Mouse (Mus musculus): ENCODE measurements at regions not wholly inside any gene's neighbourhood (a gene's known extent, or its start where the extent isn't known, plus 50 kb on each side); places are given as distances from the start of the nearest gene placed in this dataset.

- DNase-seq (ENCODE audit: low read depth, low spot score) = no peak
- Histone ChIP-seq H3K36me3 (ENCODE audit: control insufficient read depth, insufficient read depth, low read length, poor library complexity, severe bottlenecking) (no peaks in the 10 kb centered on the region), H3K4me1 (ENCODE audit: control insufficient read depth in 2 of 2, insufficient read depth in 2 of 2, low read length in 2 of 2, poor library complexity in 1 of 2) (no peaks in the 10 kb centered on the region), H3K9ac (ENCODE audit: insufficient read depth, low read depth, low read length, poor library complexity, severe bottlenecking) (no peak overlapping the region), H3K4me3 (ENCODE audit: insufficient read depth in 1 of 2, low read depth in 1 of 2, low read length in 2 of 2, poor library complexity in 1 of 2, severe bottlenecking in 1 of 2) (no peak overlapping the region), H3K9me3 (ENCODE audit: control insufficient read depth, insufficient read depth, low read depth, low read length) (0 out of 2 replicates have a peak, but pooled peaks cover 2% of the 10 kb centered on the region), H3K27ac (ENCODE audit: insufficient read depth, low read depth, low read length, poor library complexity, severe bottlenecking) (no peak overlapping the region)
- in situ Hi-C loops (cut with MboI; ENCODE audit: low sequenced_read_pairs in 2 of 2, unreplicated experiment in 2 of 2) = no loop called here
- TF ChIP-seq MAFK (IDR thresholded peaks at IDR 0.05; ENCODE audit: insufficient read depth, low read depth, low read length) = no peak
- TF ChIP-seq ZC3H11A (IDR thresholded peaks at IDR 0.05; ENCODE audit: borderline replicate concordance, low read depth, low read length) = no peak
- no peak for TF ChIP-seq HCFC1 (IDR thresholded peaks at IDR 0.05; ENCODE audit: borderline replicate concordance, insufficient read depth, low read length)
- TF ChIP-seq CHD2 (IDR thresholded peaks at IDR 0.05; ENCODE audit: low read depth, low read length) = no peak
- TF ChIP-seq ZNF384 (IDR thresholded peaks at IDR 0.05; ENCODE audit: low read depth, low read length) = no peak
Observed at GRCm38 (mm10) chr1:108390497-108390896, 800.7 kb downstream of the Serpinb8 start.

GRCm38 (mm10) chr1:108439845-108440244, 850.0 kb downstream of the Serpinb8 start:
- Histone ChIP-seq H3K4me1 (ENCODE audit: control insufficient read depth in 2 of 2, insufficient read depth in 2 of 2, low read length in 2 of 2, poor library complexity in 1 of 2) (no peaks in the 10 kb centered on the region), H3K9me3 (ENCODE audit: control insufficient read depth, insufficient read depth, low read depth, low read length) (no peaks in the 10 kb centered on the region), H3K36me3 (ENCODE audit: control insufficient read depth, insufficient read depth, low read length, poor library complexity, severe bottlenecking) (no peaks in the 10 kb centered on the region), H3K9ac (ENCODE audit: insufficient read depth, low read depth, low read length, poor library complexity, severe bottlenecking) (no peak overlapping the region), H3K4me3 (ENCODE audit: insufficient read depth in 1 of 2, low read depth in 1 of 2, low read length in 2 of 2, poor library complexity in 1 of 2, severe bottlenecking in 1 of 2) (no peak overlapping the region), H3K27ac (ENCODE audit: insufficient read depth, low read depth, low read length, poor library complexity, severe bottlenecking) (no peak overlapping the region)
- no peak for TF ChIP-seq ZC3H11A (IDR thresholded peaks at IDR 0.05; ENCODE audit: borderline replicate concordance, low read depth, low read length)
- TF ChIP-seq ZNF384 (IDR thresholded peaks at IDR 0.05; ENCODE audit: low read depth, low read length) = no peak
- no peak for TF ChIP-seq MAFK (IDR thresholded peaks at IDR 0.05; ENCODE audit: insufficient read depth, low read depth, low read length)
- no peak for TF ChIP-seq HCFC1 (IDR thresholded peaks at IDR 0.05; ENCODE audit: borderline replicate concordance, insufficient read depth, low read length)
- no peak for TF ChIP-seq CHD2 (IDR thresholded peaks at IDR 0.05; ENCODE audit: low read depth, low read length)
- DNase-seq (ENCODE audit: low read depth, low spot score) = no peak
- in situ Hi-C loops (cut with MboI; ENCODE audit: low sequenced_read_pairs in 2 of 2, unreplicated experiment in 2 of 2) = no loop called here

- H3K9me3 ChIP-seq (ENCODE audit: control insufficient read depth, insufficient read depth, low read depth, low read length) = no peaks in the 10 kb centered on the region
- H3K27ac ChIP-seq (ENCODE audit: insufficient read depth, low read depth, low read length, poor library complexity, severe bottlenecking) = no peak overlapping the region
- TF ChIP-seq MAFK (IDR thresholded peaks at IDR 0.05; ENCODE audit: insufficient read depth, low read depth, low read length) (no peak), CHD2 (IDR thresholded peaks at IDR 0.05; ENCODE audit: low read depth, low read length) (no peak), ZC3H11A (IDR thresholded peaks at IDR 0.05; ENCODE audit: borderline replicate concordance, low read depth, low read length) (no peak), HCFC1 (IDR thresholded peaks at IDR 0.05; ENCODE audit: borderline replicate concordance, insufficient read depth, low read length) (no peak), ZNF384 (IDR thresholded peaks at IDR 0.05; ENCODE audit: low read depth, low read length) (no peak)
- no peak overlapping the region for H3K9ac ChIP-seq (ENCODE audit: insufficient read depth, low read depth, low read length, poor library complexity, severe bottlenecking)
- H3K36me3 ChIP-seq (ENCODE audit: control insufficient read depth, insufficient read depth, low read length, poor library complexity, severe bottlenecking) = no peaks in the 10 kb centered on the region
- H3K4me3 ChIP-seq (ENCODE audit: insufficient read depth in 1 of 2, low read depth in 1 of 2, low read length in 2 of 2, poor library complexity in 1 of 2, severe bottlenecking in 1 of 2) = no peak overlapping the region
- in situ Hi-C loops (cut with MboI; ENCODE audit: low sequenced_read_pairs in 2 of 2, unreplicated experiment in 2 of 2) = no loop called here
- no peak for DNase-seq (ENCODE audit: low read depth, low spot score)
- no peaks in the 10 kb centered on the region for H3K4me1 ChIP-seq (ENCODE audit: control insufficient read depth in 2 of 2, insufficient read depth in 2 of 2, low read length in 2 of 2, poor library complexity in 1 of 2)
Observed at GRCm38 (mm10) chr1:108452776-108453175, 863.0 kb downstream of the Serpinb8 start.

GRCm38 (mm10) chr1:108472031-108472430, 882.2 kb downstream of the Serpinb8 start:
- DNase-seq (ENCODE audit: low read depth, low spot score) = no peak
- no peak overlapping the region for H3K4me3 ChIP-seq (ENCODE audit: insufficient read depth in 1 of 2, low read depth in 1 of 2, low read length in 2 of 2, poor library complexity in 1 of 2, severe bottlenecking in 1 of 2)
- no peaks in the 10 kb centered on the region for H3K36me3 ChIP-seq (ENCODE audit: control insufficient read depth, insufficient read depth, low read length, poor library complexity, severe bottlenecking)
- TF ChIP-seq HCFC1 (IDR thresholded peaks at IDR 0.05; ENCODE audit: borderline replicate concordance, insufficient read depth, low read length) (no peak), MAFK (IDR thresholded peaks at IDR 0.05; ENCODE audit: insufficient read depth, low read depth, low read length) (no peak), CHD2 (IDR thresholded peaks at IDR 0.05; ENCODE audit: low read depth, low read length) (no peak), ZC3H11A (IDR thresholded peaks at IDR 0.05; ENCODE audit: borderline replicate concordance, low read depth, low read length) (no peak), ZNF384 (IDR thresholded peaks at IDR 0.05; ENCODE audit: low read depth, low read length) (no peak)
- no peak overlapping the region for H3K9ac ChIP-seq (ENCODE audit: insufficient read depth, low read depth, low read length, poor library complexity, severe bottlenecking)
- no peaks in the 10 kb centered on the region for H3K4me1 ChIP-seq (ENCODE audit: control insufficient read depth in 2 of 2, insufficient read depth in 2 of 2, low read length in 2 of 2, poor library complexity in 1 of 2)
- H3K9me3 ChIP-seq (ENCODE audit: control insufficient read depth, insufficient read depth, low read depth, low read length) = no peaks in the 10 kb centered on the region
- in situ Hi-C loops (cut with MboI; ENCODE audit: low sequenced_read_pairs in 2 of 2, unreplicated experiment in 2 of 2) = no loop called here
- H3K27ac ChIP-seq (ENCODE audit: insufficient read depth, low read depth, low read length, poor library complexity, severe bottlenecking) = no peak overlapping the region

- in situ Hi-C loops (cut with MboI; ENCODE audit: low sequenced_read_pairs in 2 of 2, unreplicated experiment in 2 of 2) = no loop called here
- no peak overlapping the region for H3K9ac ChIP-seq (ENCODE audit: insufficient read depth, low read depth, low read length, poor library complexity, severe bottlenecking)
- no peaks in the 10 kb centered on the region for H3K4me1 ChIP-seq (ENCODE audit: control insufficient read depth in 2 of 2, insufficient read depth in 2 of 2, low read length in 2 of 2, poor library complexity in 1 of 2)
Observed at GRCm38 (mm10) chr1:108498854-108499253, 909.0 kb downstream of the Serpinb8 start.

More at GRCm38 (mm10) chr1:108498854-108499253, 909.0 kb downstream of the Serpinb8 start:
- no peak overlapping the region for H3K27ac ChIP-seq (ENCODE audit: insufficient read depth, low read depth, low read length, poor library complexity, severe bottlenecking)
- DNase-seq (ENCODE audit: low read depth, low spot score) = no peak
- H3K9me3 ChIP-seq (ENCODE audit: control insufficient read depth, insufficient read depth, low read depth, low read length) = no peaks in the 10 kb centered on the region
- H3K36me3 ChIP-seq (ENCODE audit: control insufficient read depth, insufficient read depth, low read length, poor library complexity, severe bottlenecking) = no peaks in the 10 kb centered on the region
- TF ChIP-seq HCFC1 (IDR thresholded peaks at IDR 0.05; ENCODE audit: borderline replicate concordance, insufficient read depth, low read length) (no peak), MAFK (IDR thresholded peaks at IDR 0.05; ENCODE audit: insufficient read depth, low read depth, low read length) (no peak), ZC3H11A (IDR thresholded peaks at IDR 0.05; ENCODE audit: borderline replicate concordance, low read depth, low read length) (no peak), ZNF384 (IDR thresholded peaks at IDR 0.05; ENCODE audit: low read depth, low read length) (no peak), CHD2 (IDR thresholded peaks at IDR 0.05; ENCODE audit: low read depth, low read length) (no peak)
- no peak overlapping the region for H3K4me3 ChIP-seq (ENCODE audit: insufficient read depth in 1 of 2, low read depth in 1 of 2, low read length in 2 of 2, poor library complexity in 1 of 2, severe bottlenecking in 1 of 2)
